Mouse (Mus musculus) heart, embryonic 16.5 days (tissue): ENCODE results near the gene Dzip1l. TPM values are rescaled to one million over a fixed set of nuclear protein-coding genes. Genes with fewer than 3 reads are reported as not detected.

Source experiments
- ATAC-seq: fragments of 200-750 bp; cut with Nextera tagmentation; replicated peaks from 2 replicates; pipeline ENCODE4 v1.8.0; 2017; ENCODE audit warnings: moderate number of reproducible peaks; ENCODE audit not compliant: insufficient read depth, low FRiP score; ENCODE audit errors: extremely low read depth
- H3K27ac ChIP-seq: fragments of 300-500 bp; sonication (generic); 2 replicates; pipeline ENCODE4 v1.5.1; 2014; ENCODE audit warnings: mild to moderate bottlenecking, low read length, control low read depth, moderate library complexity
- H3K27me3 ChIP-seq: fragments of 300-500 bp; sonication (generic); 2 replicates; pipeline ENCODE4 v1.6.1; 2014; ENCODE audit warnings: low read length, mixed read lengths; ENCODE audit not compliant: control insufficient read depth, insufficient read depth
- H3K36me3 ChIP-seq: fragments of 300-500 bp; sonication (generic); 2 replicates; pipeline ENCODE4 v1.6.1; 2014; ENCODE audit not compliant: control insufficient read depth, insufficient read depth
- H3K4me1 ChIP-seq: fragments of 300-500 bp; sonication (generic); 2 replicates; pipeline ENCODE4 v1.6.1; 2014; ENCODE audit warnings: low read length, mixed read lengths; ENCODE audit not compliant: control insufficient read depth, insufficient read depth
- H3K4me2 ChIP-seq: fragments of 300-500 bp; sonication (generic); 2 replicates; pipeline ENCODE4 v1.6.1; 2014; ENCODE audit warnings: low read depth, mild to moderate bottlenecking, control low read depth, low read length
- H3K4me3 ChIP-seq: fragments of 300-500 bp; sonication (generic); 2 replicates; pipeline ENCODE4 v1.5.1; 2014; ENCODE audit warnings: mild to moderate bottlenecking, control low read depth, low read length
- H3K9ac ChIP-seq: fragments of 300-500 bp; sonication (generic); 2 replicates; pipeline ENCODE4 v1.6.1; 2014; ENCODE audit warnings: low read length, control low read depth
- H3K9me3 ChIP-seq: fragments of 300-500 bp; sonication (generic); replicated peaks from 2 replicates; pipeline ENCODE4 v1.6.1; 2016; ENCODE audit warnings: low read length; ENCODE audit not compliant: control insufficient read depth
- WGBS: fragments of 180-500 bp; shearing (Covaris S2); extraction: QIAGEN DNeasy Blood & Tissue Kit; methylation state at CpG from one replicate; pipeline ENCODE4 v1.1.7; 2014; 5-methylcytosine and 5-hydroxymethylcytosine counted together
- polyA plus RNA-seq: library from polyadenylated mRNA; unstranded; fragments of >200 nt; fragmentation: Nextera tagmentation; extraction: Ambion mirVana; gene quantifications from 2 replicates; pipeline ENCODE4 v1.2.1, GENCODE M21; 2015

The Dzip1l gene
- polyA plus RNA-seq, 1 experiment from 2014 or later, result 13.5 TPM

DNA sequence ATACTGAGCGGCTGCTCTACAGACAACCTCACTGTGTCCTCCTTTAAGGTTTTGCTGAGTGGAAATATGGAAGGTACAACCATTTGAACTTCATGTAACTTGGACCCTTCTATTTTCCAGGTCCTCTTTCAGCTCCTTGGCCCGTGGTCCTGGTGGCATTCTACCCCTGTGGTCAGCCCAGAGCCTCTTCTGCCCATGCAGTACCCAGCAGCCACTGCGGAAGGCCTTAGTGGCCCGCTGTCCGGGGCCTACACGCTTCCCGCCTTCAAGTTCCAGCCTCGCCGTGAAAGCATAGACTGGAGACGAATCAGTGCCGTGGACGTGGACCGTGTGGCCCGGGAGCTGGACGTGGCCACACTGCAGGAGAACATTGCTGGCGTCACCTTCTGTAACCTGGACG lies 7.9 kb downstream of the Dzip1l start:
- no peak overlapping the region for H3K27ac ChIP-seq
- ATAC-seq, result no peak
- no peaks in the 10 kb centered on the region for H3K27me3 ChIP-seq
- WGBS, result 98% methylated on average over 17 of the region's 17 CpGs
- H3K4me3 ChIP-seq, result no peak overlapping the region
- H3K9me3 ChIP-seq, result no peaks in the 10 kb centered on the region
- H3K4me1 ChIP-seq, result peaks cover 3% of the 10 kb centered on the region; the same call in 1 of the 2 replicates
- H3K36me3 ChIP-seq, result peaks cover 33% of the 10 kb centered on the region
- no peak overlapping the region for H3K9ac ChIP-seq
- no peak overlapping the region for H3K4me2 ChIP-seq

DNA sequence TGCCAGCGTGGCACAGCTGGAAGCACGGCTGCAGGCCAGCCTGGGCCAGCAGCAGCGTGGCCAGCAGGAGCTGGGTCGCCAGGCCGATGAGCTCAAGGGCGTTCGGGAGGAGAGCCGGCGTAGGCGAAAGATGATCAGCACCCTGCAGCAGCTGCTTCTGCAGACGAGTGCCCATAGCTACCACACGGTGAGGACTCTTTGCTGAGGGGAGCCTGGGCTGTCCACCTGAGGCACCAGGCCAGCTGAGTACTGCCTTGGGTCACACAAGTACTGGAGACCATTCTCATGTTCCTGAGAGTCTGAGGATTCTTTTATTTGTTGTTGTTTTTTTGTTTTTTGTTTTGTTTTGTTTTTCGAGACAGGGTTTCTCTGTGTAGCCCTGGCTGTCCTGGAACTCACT lies 8.4 kb downstream of the Dzip1l start:
- 94% methylated on average over 13 of the region's 13 CpGs for WGBS
- Histone ChIP-seq H3K4me2 (no peak overlapping the region), H3K4me1 (no peaks in the 10 kb centered on the region), H3K36me3 (peaks cover 37% of the 10 kb centered on the region), H3K9me3 (no peaks in the 10 kb centered on the region), H3K27me3 (no peaks in the 10 kb centered on the region), H3K9ac (no peak overlapping the region), H3K27ac (no peak overlapping the region), H3K4me3 (no peak overlapping the region)
- ATAC-seq, result no peak

DNA sequence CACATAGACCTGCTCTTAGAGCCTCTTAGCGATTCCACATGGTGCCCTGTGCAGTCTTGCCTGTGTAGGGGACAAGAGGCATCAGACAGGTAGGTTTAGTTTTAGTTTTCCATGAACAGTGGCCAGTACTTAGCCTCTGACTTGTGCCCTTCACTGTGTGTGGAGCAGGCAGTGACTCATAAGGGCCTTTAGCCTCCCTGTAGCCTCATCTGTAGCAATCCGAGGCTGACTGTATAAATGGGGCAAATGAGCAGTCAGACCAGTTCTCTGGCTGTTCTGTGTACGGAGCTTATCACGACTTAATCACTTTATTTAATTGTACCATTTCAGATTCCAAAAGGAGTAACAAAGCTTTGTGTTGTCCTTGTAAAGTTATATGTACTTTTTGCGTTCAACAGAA lies 10.7 kb downstream of the Dzip1l start:
- WGBS, result 91% methylated on average over 5 of the region's 5 CpGs
- no peak for ATAC-seq
- peaks cover 42% of the 10 kb centered on the region for H3K36me3 ChIP-seq

DNA sequence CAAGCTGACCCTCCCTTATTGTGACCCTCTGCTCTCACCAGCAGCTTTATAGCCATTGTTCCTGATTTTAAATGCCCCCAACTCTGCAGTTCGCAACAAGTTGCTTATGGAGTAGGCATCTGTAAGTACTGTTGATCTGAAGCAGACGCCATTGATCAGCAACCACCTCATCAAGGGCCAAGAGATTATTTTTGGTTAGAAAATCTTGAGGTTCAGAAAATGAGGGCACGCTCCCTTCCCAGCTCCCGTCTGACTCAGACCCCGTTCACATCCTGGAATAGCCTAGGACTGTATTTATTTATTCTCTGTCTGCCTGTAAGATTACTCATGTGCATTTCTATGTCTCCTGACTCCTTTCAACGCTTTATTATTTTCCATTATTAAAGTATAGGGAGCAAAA lies 16.1 kb downstream of the Dzip1l start:
- Histone ChIP-seq H3K4me2 (no peak overlapping the region), H3K36me3 (peaks cover 53% of the 10 kb centered on the region), H3K27ac (no peak overlapping the region), H3K4me3 (no peak overlapping the region), H3K4me1 (no peaks in the 10 kb centered on the region), H3K27me3 (no peaks in the 10 kb centered on the region), H3K9ac (no peak overlapping the region), H3K9me3 (no peaks in the 10 kb centered on the region)
- WGBS, result 84% methylated on average over 6 of the region's 6 CpGs
- no peak for ATAC-seq

More for the DNA sequence above, 10.7 kb downstream of the Dzip1l start:
- Histone ChIP-seq H3K4me2 (no peak overlapping the region), H3K4me3 (no peak overlapping the region), H3K9ac (no peak overlapping the region), H3K9me3 (no peaks in the 10 kb centered on the region), H3K4me1 (no peaks in the 10 kb centered on the region), H3K27ac (no peak overlapping the region), H3K27me3 (no peaks in the 10 kb centered on the region)

DNA sequence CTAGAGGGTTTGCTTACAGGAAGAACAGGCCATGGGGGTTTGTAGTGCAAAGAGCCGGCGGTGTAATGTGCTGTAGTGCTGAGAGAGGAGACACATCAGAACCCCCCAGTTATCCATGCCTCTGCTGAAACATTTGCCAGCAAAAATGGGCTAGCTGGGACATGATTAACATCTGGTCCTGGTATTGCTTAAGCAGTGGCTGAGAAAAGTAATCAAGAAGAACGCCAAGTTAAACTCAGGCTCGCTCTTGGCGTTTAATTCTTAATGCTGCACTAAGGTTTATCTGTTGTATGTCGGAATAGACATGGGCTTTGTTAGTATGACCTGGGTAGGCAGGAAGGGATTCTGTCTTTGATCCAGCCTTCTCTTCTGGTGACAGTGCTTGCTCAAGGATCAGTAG lies 16.8 kb downstream of the Dzip1l start:
- H3K9me3 ChIP-seq, result no peaks in the 10 kb centered on the region
- H3K4me1 ChIP-seq, result no peaks in the 10 kb centered on the region
- H3K4me3 ChIP-seq, result no peak overlapping the region
- no peak overlapping the region for H3K4me2 ChIP-seq
- no peaks in the 10 kb centered on the region for H3K27me3 ChIP-seq
- no peak for ATAC-seq
- H3K36me3 ChIP-seq, result peaks cover 56% of the 10 kb centered on the region
- H3K27ac ChIP-seq, result no peak overlapping the region
- 88% methylated on average over 6 of the region's 6 CpGs for WGBS
- H3K9ac ChIP-seq, result no peak overlapping the region

DNA sequence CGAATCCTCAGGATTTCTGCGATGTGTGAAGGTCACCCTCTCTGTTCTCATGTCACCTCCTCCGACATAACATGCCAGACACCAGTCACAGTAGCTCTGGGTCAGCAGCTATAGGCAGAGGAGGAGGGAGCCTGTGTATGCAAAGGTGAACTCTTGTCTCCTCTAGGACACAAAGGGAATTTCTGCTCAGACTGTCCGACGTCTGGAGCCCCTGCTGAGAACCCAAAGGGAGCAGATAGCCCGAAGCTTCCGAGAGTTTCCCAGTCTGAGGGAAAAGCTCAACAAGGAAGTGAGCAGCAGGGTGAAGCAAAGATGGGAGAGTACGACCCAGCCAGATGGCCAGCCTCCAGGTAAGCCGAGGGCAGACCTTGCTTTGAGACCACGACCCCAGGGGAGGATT lies 31.5 kb downstream of the Dzip1l start:
- no peak overlapping the region for H3K9ac ChIP-seq
- H3K36me3 ChIP-seq, result peaks cover 39% of the 10 kb centered on the region

DNA sequence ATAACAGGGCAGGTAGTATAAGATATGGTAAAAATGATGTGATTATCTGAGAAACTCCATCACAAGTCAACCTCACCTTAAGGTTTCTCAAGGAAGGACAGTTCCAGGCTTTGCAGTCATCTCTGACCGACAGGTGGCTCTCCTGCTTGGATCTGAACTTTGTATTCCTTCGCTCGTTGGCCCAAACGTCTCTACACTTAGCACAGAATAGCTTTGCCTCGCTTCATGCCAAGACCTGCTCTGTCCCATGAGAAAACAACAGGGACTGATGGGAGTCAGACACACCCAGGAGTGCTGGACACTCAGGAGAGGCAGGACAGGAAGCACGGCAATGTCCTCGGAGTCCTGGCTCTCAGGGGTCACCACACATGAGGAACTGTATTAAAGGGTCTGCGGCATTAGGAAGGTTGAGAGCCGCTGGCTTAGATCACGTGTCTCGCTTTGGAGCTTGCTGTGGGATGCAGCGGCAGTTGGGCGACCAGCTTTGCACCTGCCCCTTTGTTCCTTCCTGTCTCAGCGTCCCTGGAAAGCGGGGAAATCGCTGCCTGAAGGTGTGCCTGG lies 32.4 kb downstream of the Dzip1l start:
- Histone ChIP-seq H3K4me1 (0 out of 2 replicates have a peak, but pooled peaks cover 2% of the 10 kb centered on the region), H3K4me2 (no peak overlapping the region), H3K9ac (no peak overlapping the region), H3K27me3 (no peaks in the 10 kb centered on the region), H3K9me3 (no peaks in the 10 kb centered on the region), H3K36me3 (peaks cover 31% of the 10 kb centered on the region), H3K27ac (no peak overlapping the region), H3K4me3 (no peak overlapping the region)
- 68% methylated on average over 16 of the region's 16 CpGs for WGBS
- ATAC-seq, result no peak

More for the DNA sequence above, 31.5 kb downstream of the Dzip1l start:
- no peaks in the 10 kb centered on the region for H3K27me3 ChIP-seq
- WGBS, result 59% methylated on average over 10 of the region's 10 CpGs
- 0 out of 2 replicates have a peak, but pooled peaks cover 2% of the 10 kb centered on the region for H3K4me1 ChIP-seq
- H3K4me2 ChIP-seq, result no peak overlapping the region
- H3K9me3 ChIP-seq, result no peaks in the 10 kb centered on the region
- ATAC-seq, result no peak
- no peak overlapping the region for H3K4me3 ChIP-seq
- H3K27ac ChIP-seq, result no peak overlapping the region

DNA sequence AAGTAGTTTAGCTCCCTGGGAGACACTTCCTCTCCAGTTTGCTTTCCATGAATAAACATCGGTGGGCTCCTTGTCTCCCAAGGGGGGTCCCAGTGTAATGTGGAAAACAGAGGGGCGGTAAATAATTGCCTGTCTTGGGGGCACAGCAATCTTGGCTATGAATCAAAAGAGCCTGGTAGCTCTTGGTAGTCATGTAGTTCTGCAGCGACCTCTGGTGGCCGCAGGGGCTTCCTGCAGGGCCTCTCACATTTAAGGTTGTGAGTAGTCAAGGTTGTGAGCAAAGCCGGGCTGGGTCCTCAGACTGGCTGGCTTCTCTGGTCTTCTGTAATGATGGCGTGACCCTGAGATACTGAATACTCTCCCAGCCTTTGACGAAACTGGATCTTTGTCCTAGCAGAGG lies 33.1 kb downstream of the Dzip1l start:
- no peak overlapping the region for H3K27ac ChIP-seq

DNA sequence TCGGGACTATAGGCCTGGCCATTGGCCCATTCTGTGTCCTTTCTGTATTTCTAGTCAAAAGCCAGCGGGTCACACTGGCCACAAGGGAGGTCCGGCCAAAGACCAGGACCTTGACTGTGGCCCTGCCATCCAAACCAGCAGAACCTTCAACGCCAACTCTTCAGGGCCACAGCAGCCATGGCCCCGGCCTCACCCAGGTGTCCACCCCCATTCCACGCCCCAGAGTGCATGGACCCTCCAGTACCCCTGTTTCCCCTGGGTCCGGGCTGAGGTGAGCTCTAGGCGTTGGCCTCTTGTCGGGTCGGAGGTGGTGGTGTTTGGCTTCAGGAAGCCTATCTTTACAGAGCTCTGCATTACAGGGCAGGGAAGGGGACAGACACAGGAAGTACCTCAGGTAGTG lies 33.6 kb downstream of the Dzip1l start:
- no peaks in the 10 kb centered on the region for H3K27me3 ChIP-seq
- H3K4me2 ChIP-seq, result no peak overlapping the region
- H3K27ac ChIP-seq, result no peak overlapping the region
- 0 out of 2 replicates have a peak, but pooled peaks cover 2% of the 10 kb centered on the region for H3K4me1 ChIP-seq
- peaks cover 40% of the 10 kb centered on the region for H3K36me3 ChIP-seq
- H3K4me3 ChIP-seq, result no peak overlapping the region
- no peak for ATAC-seq
- WGBS, result 86% methylated on average over 10 of the region's 10 CpGs
- no peak overlapping the region for H3K9ac ChIP-seq
- H3K9me3 ChIP-seq, result no peaks in the 10 kb centered on the region

More for the DNA sequence above, 33.1 kb downstream of the Dzip1l start:
- Histone ChIP-seq H3K4me1 (0 out of 2 replicates have a peak, but pooled peaks cover 2% of the 10 kb centered on the region), H3K27me3 (no peaks in the 10 kb centered on the region), H3K9me3 (no peaks in the 10 kb centered on the region), H3K36me3 (peaks cover 35% of the 10 kb centered on the region), H3K9ac (no peak overlapping the region), H3K4me2 (no peak overlapping the region), H3K4me3 (no peak overlapping the region)
- WGBS, result 25% methylated on average over 7 of the region's 7 CpGs
- no peak for ATAC-seq
